Mouse (Mus musculus) embryonic facial prominence, embryonic 14.5 days (tissue): ENCODE data around the gene Crtc2. TPM values are rescaled to one million over a fixed set of nuclear protein-coding genes. Genes with fewer than 3 reads are reported as not detected.
"Not testable (repeated sequence)": the region's sequence is repeated elsewhere in the genome, so short reads cannot be mapped to it uniquely, and the experiment has no call there.

Experiments
- ATAC-seq: fragments of 200-750 bp; cut with Nextera tagmentation; 2 replicates; pipeline ENCODE4 v1.8.0; 2017; ENCODE audit warnings: low read depth, moderate number of reproducible peaks, moderate TSS enrichment
- DNase-seq: peaks from one replicate; pipeline ENCODE4 v3.0.0-alpha.2; 2015; ENCODE audit warnings: low spot score
- H3K27ac ChIP-seq: fragments of 300-500 bp; sonication (generic); replicated peaks from 2 replicates; pipeline ENCODE4 v1.5.1; 2014; ENCODE audit warnings: low read depth, mild to moderate bottlenecking, low read length, moderate library complexity
- H3K27me3 ChIP-seq: fragments of 300-500 bp; sonication (generic); replicated peaks from 2 replicates; pipeline ENCODE4 v1.6.1; 2014; ENCODE audit warnings: low read length; ENCODE audit not compliant: control insufficient read depth, insufficient read depth
- H3K36me3 ChIP-seq: fragments of 300-500 bp; sonication (generic); 2 replicates; pipeline ENCODE4 v1.6.1; 2014; ENCODE audit warnings: low read length, mixed read lengths; ENCODE audit not compliant: control insufficient read depth, insufficient read depth
- H3K4me1 ChIP-seq: fragments of 300-500 bp; sonication (generic); 2 replicates; pipeline ENCODE4 v1.6.1; 2014; ENCODE audit warnings: antibody characterized with exemption, low read length; ENCODE audit not compliant: control insufficient read depth, insufficient read depth
- H3K4me2 ChIP-seq: fragments of 300-500 bp; sonication (generic); 2 replicates; pipeline ENCODE4 v1.6.1; 2014; ENCODE audit warnings: low read depth, mild to moderate bottlenecking, low read length, moderate library complexity, mixed read lengths
- H3K4me3 ChIP-seq: fragments of 300-500 bp; sonication (generic); 2 replicates; pipeline ENCODE4 v1.5.1; 2014; ENCODE audit warnings: low read depth, mild to moderate bottlenecking, low read length
- H3K9ac ChIP-seq: fragments of 300-500 bp; sonication (generic); 2 replicates; pipeline ENCODE4 v1.6.1; 2014; ENCODE audit warnings: low read depth, mild to moderate bottlenecking, low read length, moderate library complexity, mixed read lengths
- H3K9me3 ChIP-seq: fragments of 300-500 bp; sonication (generic); 2 replicates; pipeline ENCODE4 v1.6.1; 2016; ENCODE audit warnings: low read length; ENCODE audit not compliant: control insufficient read depth
- WGBS: fragments of 180-500 bp; shearing (Covaris S2); extraction: QIAGEN DNeasy Blood & Tissue Kit; methylation state at CpG from one replicate; pipeline ENCODE4 v1.1.7; 2014; 5-methylcytosine and 5-hydroxymethylcytosine counted together
- polyA plus RNA-seq: library from polyadenylated mRNA; unstranded; fragments of >200 nt; fragmentation: Nextera tagmentation; extraction: Ambion mirVana; gene quantifications from 2 replicates; pipeline ENCODE4 v1.2.1, GENCODE M21; 2014

Crtc2 gene
- polyA plus RNA-seq, 1 experiment from 2014 or later = 14.2 TPM

- WGBS = under 1% methylated on average over 29 of the region's 44 CpGs
- peak within 1 kb of the TSS; percentile 76 for H3K4me3 ChIP-seq
- H3K36me3 ChIP-seq = peaks cover 21% of the 10 kb centered on the region
- no peaks in the 10 kb centered on the region for H3K9me3 ChIP-seq
- peaks cover 11% of the 10 kb centered on the region for H3K4me1 ChIP-seq
- peak within 1 kb of the TSS; percentile 87 for H3K9ac ChIP-seq
- DNase-seq = peak; percentile 99
- ATAC-seq = peak; percentile 94
- H3K27me3 ChIP-seq = no peaks in the 10 kb centered on the region
- H3K4me2 ChIP-seq = peak within 1 kb of the TSS; percentile 74
- peak within 1 kb of the TSS; percentile 95 for H3K27ac ChIP-seq
Observed at GRCm38 (mm10) chr3:90247960-90248745, 5.8 kb upstream of the Crtc2 start, which contains the start of gene Slc39a1. Slc39a1 (plus strand) TSS chr3:90248172.

- 3% methylated on average over 9 of the region's 10 CpGs for WGBS
- ATAC-seq (no peak), DNase-seq (peak; percentile 48)
Observed at GRCm38 (mm10) chr3:90248746-90249100, 5.2 kb upstream of the Crtc2 start.

GRCm38 (mm10) chr3:90250791-90251190 lies 3.2 kb upstream of the Crtc2 start:
- Histone ChIP-seq H3K9me3 (no peaks in the 10 kb centered on the region), H3K9ac (no peak overlapping the region), H3K4me1 (peaks cover 13% of the 10 kb centered on the region; the same call in 1 of the 2 replicates), H3K4me2 (no peak overlapping the region), H3K27me3 (no peaks in the 10 kb centered on the region), H3K36me3 (peaks cover 21% of the 10 kb centered on the region), H3K4me3 (no peak overlapping the region), H3K27ac (no peak overlapping the region)
- 78% methylated on average over 6 of the region's 6 CpGs for WGBS
- ATAC-seq (no peak), DNase-seq (no peak)

More at GRCm38 (mm10) chr3:90248746-90249100, 5.2 kb upstream of the Crtc2 start:
- Histone ChIP-seq H3K4me1 (peaks cover 5% of the 10 kb centered on the region), H3K27me3 (no peaks in the 10 kb centered on the region), H3K4me2 (peak overlapping the region; percentile 74), H3K27ac (peak overlapping the region; percentile 95), H3K9me3 (no peaks in the 10 kb centered on the region), H3K9ac (peak overlapping the region; percentile 87), H3K36me3 (peaks cover 21% of the 10 kb centered on the region), H3K4me3 (peak overlapping the region; percentile 76)

- H3K4me3 ChIP-seq, H3K27me3 ChIP-seq, H3K9me3 ChIP-seq, H3K4me2 ChIP-seq, DNase-seq, H3K9ac ChIP-seq, ATAC-seq, H3K27ac ChIP-seq: not testable (repeated sequence)
- Histone ChIP-seq H3K4me1 (peaks cover 15% of the 10 kb centered on the region; the same call in 1 of the 2 replicates), H3K36me3 (peaks cover 24% of the 10 kb centered on the region)
- 98% methylated on average over 8 of the region's 12 CpGs for WGBS
Observed at GRCm38 (mm10) chr3:90251731-90252226, 2.2 kb upstream of the Crtc2 start.

GRCm38 (mm10) chr3:90252659-90253058 lies 1.3 kb upstream of the Crtc2 start:
- DNase-seq, H3K9ac ChIP-seq, H3K4me3 ChIP-seq, ATAC-seq, H3K4me2 ChIP-seq, H3K9me3 ChIP-seq, H3K27me3 ChIP-seq, H3K27ac ChIP-seq: not testable (repeated sequence)
- 96% methylated on average over 2 of the region's 2 CpGs for WGBS
- H3K4me1 ChIP-seq = peaks cover 15% of the 10 kb centered on the region; the same call in 1 of the 2 replicates
- peaks cover 32% of the 10 kb centered on the region for H3K36me3 ChIP-seq

- not testable (repeated sequence) for ATAC-seq, H3K27me3 ChIP-seq, H3K27ac ChIP-seq, H3K9ac ChIP-seq, H3K4me3 ChIP-seq, H3K9me3 ChIP-seq, DNase-seq
- H3K4me1 ChIP-seq = peaks cover 15% of the 10 kb centered on the region; the same call in 1 of the 2 replicates
- peaks cover 37% of the 10 kb centered on the region for H3K36me3 ChIP-seq
- 75% methylated on average over 1 of the region's 1 CpGs for WGBS
- H3K4me2 ChIP-seq = peak overlapping the region; percentile 91; the same call in 1 of the 2 replicates
Observed at GRCm38 (mm10) chr3:90253174-90253573, 789 bp upstream of the Crtc2 start.

- peak overlapping the region; percentile 83 for H3K4me3 ChIP-seq
- peaks cover 12% of the 10 kb centered on the region; the same call in 1 of the 2 replicates for H3K4me1 ChIP-seq
- peak overlapping the region; percentile 71 for H3K27ac ChIP-seq
- peaks cover 49% of the 10 kb centered on the region for H3K36me3 ChIP-seq
- H3K27me3 ChIP-seq = no peaks in the 10 kb centered on the region
- peak overlapping the region; percentile 92 for H3K9ac ChIP-seq
- H3K4me2 ChIP-seq = peak overlapping the region; percentile 91
- DNase-seq = no peak
- peak; percentile 61 for ATAC-seq
- WGBS = 1% methylated on average over 31 of the region's 41 CpGs
- H3K9me3 ChIP-seq = no peaks in the 10 kb centered on the region
Observed at GRCm38 (mm10) chr3:90254419-90255193, 643 bp downstream of the Crtc2 start.

- peak overlapping the region; percentile 83 for H3K4me3 ChIP-seq
- peaks cover 50% of the 10 kb centered on the region for H3K36me3 ChIP-seq
- WGBS = 11% methylated on average over 2 of the region's 2 CpGs
- ATAC-seq = no peak
- H3K27me3 ChIP-seq = no peaks in the 10 kb centered on the region
- no peaks in the 10 kb centered on the region for H3K9me3 ChIP-seq
- peak overlapping the region; percentile 91 for H3K4me2 ChIP-seq
- H3K9ac ChIP-seq = peak overlapping the region; percentile 92
- H3K27ac ChIP-seq = no peak overlapping the region
- no peak for DNase-seq
- peaks cover 12% of the 10 kb centered on the region; the same call in 1 of the 2 replicates for H3K4me1 ChIP-seq
Observed at GRCm38 (mm10) chr3:90255194-90255565, 1.2 kb downstream of the Crtc2 start.
